Mouse (Mus musculus): ENCODE measurements around the gene Ackr4. TPM values are rescaled to one million over a fixed set of nuclear protein-coding genes. Genes with fewer than 3 reads are reported as not detected.
A peak's percentile ranks its signal among the peaks of the same experiment; 100 is the strongest.

The Ackr4 gene
- polyA plus RNA-seq, 1 experiment from 2014 or later = 2.0 TPM

GRCm38 (mm10) chr9:104035261-104036015, 91.3 kb downstream of the Ackr4 start:
- no peak overlapping the region for H3K9ac ChIP-seq (replicated peaks; ENCODE audit: low read length)
- peaks cover 24% of the 10 kb centered on the region for H3K36me3 ChIP-seq (ENCODE audit: insufficient read depth, low read length)
- ATAC-seq (ENCODE audit: low FRiP score, low TSS enrichment) = peak; percentile 75; the same call in 1 of the 2 replicates
- H3K9me3 ChIP-seq (ENCODE audit: low read length) = no peaks in the 10 kb centered on the region
- H3K27me3 ChIP-seq (ENCODE audit: insufficient read depth, low read length) = no peaks in the 10 kb centered on the region
- no peak overlapping the region for H3K4me3 ChIP-seq (ENCODE audit: low read length)
- no peak overlapping the region for H3K27ac ChIP-seq (ENCODE audit: low read length)
- WGBS = 52% methylated on average over 24 of the region's 24 CpGs
- H3K4me2 ChIP-seq (replicated peaks; ENCODE audit: low read depth, low read length) = no peak overlapping the region
- no peaks in the 10 kb centered on the region for H3K4me1 ChIP-seq (ENCODE audit: insufficient read depth, low read length)

- no peak for ATAC-seq (ENCODE audit: low FRiP score, low TSS enrichment)
- peaks cover 24% of the 10 kb centered on the region for H3K36me3 ChIP-seq (ENCODE audit: insufficient read depth, low read length)
- WGBS = 83% methylated on average over 6 of the region's 6 CpGs
Measured at GRCm38 (mm10) chr9:104034718-104035117, 92.0 kb downstream of the Ackr4 start.

GRCm38 (mm10) chr9:104034231-104034630, 92.5 kb downstream of the Ackr4 start:
- no peak overlapping the region for H3K4me2 ChIP-seq (replicated peaks; ENCODE audit: low read depth, low read length)
- H3K4me1 ChIP-seq (ENCODE audit: insufficient read depth, low read length) = no peaks in the 10 kb centered on the region
- 85% methylated on average over 8 of the region's 8 CpGs for WGBS
- H3K36me3 ChIP-seq (ENCODE audit: insufficient read depth, low read length) = peaks cover 24% of the 10 kb centered on the region
- H3K27ac ChIP-seq (ENCODE audit: low read length) = no peak overlapping the region
- H3K27me3 ChIP-seq (ENCODE audit: insufficient read depth, low read length) = no peaks in the 10 kb centered on the region
- no peaks in the 10 kb centered on the region for H3K9me3 ChIP-seq (ENCODE audit: low read length)
- H3K4me3 ChIP-seq (ENCODE audit: low read length) = no peak overlapping the region
- no peak for ATAC-seq (ENCODE audit: low FRiP score, low TSS enrichment)
- H3K9ac ChIP-seq (replicated peaks; ENCODE audit: low read length) = no peak overlapping the region

More at GRCm38 (mm10) chr9:104034718-104035117, 92.0 kb downstream of the Ackr4 start:
- Histone ChIP-seq H3K4me2 (replicated peaks; ENCODE audit: low read depth, low read length) (no peak overlapping the region), H3K27me3 (ENCODE audit: insufficient read depth, low read length) (no peaks in the 10 kb centered on the region), H3K9me3 (ENCODE audit: low read length) (no peaks in the 10 kb centered on the region), H3K27ac (ENCODE audit: low read length) (no peak overlapping the region), H3K9ac (replicated peaks; ENCODE audit: low read length) (no peak overlapping the region), H3K4me3 (ENCODE audit: low read length) (no peak overlapping the region), H3K4me1 (ENCODE audit: insufficient read depth, low read length) (no peaks in the 10 kb centered on the region)

Other genes starting within 250 kb of the Ackr4 start
- 4.3 and 6.2 TPM in 2 replicates for gene Nphp3, start 124.4 kb downstream of the Ackr4 start, polyA plus RNA-seq (2015; fragmentation: Nextera tagmentation; extraction: Ambion mirVana)
- not detected in 2 replicates for gene Gm28305, start 86.3 kb downstream of the Ackr4 start, polyA plus RNA-seq (2015; fragmentation: Nextera tagmentation; extraction: Ambion mirVana)
- gene Uba5, start 63.8 kb downstream of the Ackr4 start, polyA plus RNA-seq (2015; fragmentation: Nextera tagmentation; extraction: Ambion mirVana) = 46.2 and 48.9 TPM in 2 replicates
- 15.7 and 19.0 TPM in 2 replicates for gene Acad11, start 63.6 kb downstream of the Ackr4 start, polyA plus RNA-seq (2015; fragmentation: Nextera tagmentation; extraction: Ambion mirVana)
- 23.4 and 25.7 TPM in 2 replicates for gene Dnajc13, start 136.0 kb upstream of the Ackr4 start, polyA plus RNA-seq (2015; fragmentation: Nextera tagmentation; extraction: Ambion mirVana)
- 1.9 and 2.0 TPM in 2 replicates for gene Acpp, start 210.8 kb upstream of the Ackr4 start, polyA plus RNA-seq (2015; fragmentation: Nextera tagmentation; extraction: Ambion mirVana)